Mouse (Mus musculus) forebrain, embryonic 14.5 days (tissue): ENCODE results near the gene Lum. TPM values are rescaled to one million over a fixed set of nuclear protein-coding genes. Genes with fewer than 3 reads are reported as not detected.

Experiments used
- ATAC-seq: fragments of 200-750 bp; cut with Nextera tagmentation; 2 replicates; pipeline ENCODE4 v1.8.0; 2017; ENCODE audit warnings: mild to moderate bottlenecking, moderate library complexity
- DNase-seq: peaks from one replicate; pipeline ENCODE4 v3.0.0-alpha.2; 2015; ENCODE audit warnings: low spot score
- H3K27ac ChIP-seq: fragments of 300-500 bp; sonication (generic); 2 replicates; pipeline ENCODE4 v1.5.1; 2014; ENCODE audit warnings: low read depth, mild to moderate bottlenecking, control low read depth, low read length, moderate library complexity
- H3K27me3 ChIP-seq: fragments of 300-500 bp; sonication (generic); replicated peaks from 2 replicates; pipeline ENCODE4 v1.6.1; 2014; ENCODE audit warnings: low read length, control low read depth, mixed read lengths; ENCODE audit not compliant: control insufficient read depth, insufficient read depth
- H3K36me3 ChIP-seq: fragments of 300-500 bp; sonication (generic); 2 replicates; pipeline ENCODE4 v1.6.1; 2014; ENCODE audit warnings: low read length, control low read depth; ENCODE audit not compliant: control insufficient read depth, insufficient read depth
- H3K4me1 ChIP-seq: fragments of 300-500 bp; sonication (generic); 2 replicates; pipeline ENCODE4 v1.6.1; 2014; ENCODE audit warnings: antibody characterized with exemption, low read length, control low read depth; ENCODE audit not compliant: control insufficient read depth, insufficient read depth
- H3K4me2 ChIP-seq: fragments of 300-500 bp; sonication (generic); 2 replicates; pipeline ENCODE4 v1.6.1; 2014; ENCODE audit warnings: mild to moderate bottlenecking, control low read depth, low read length
- H3K4me3 ChIP-seq: fragments of 300-500 bp; sonication (generic); 2 replicates; pipeline ENCODE4 v1.5.1; 2014; ENCODE audit warnings: low read depth, low read length, control low read depth
- H3K9ac ChIP-seq: fragments of 300-500 bp; sonication (generic); 2 replicates; pipeline ENCODE4 v1.6.1; 2014; ENCODE audit warnings: mild to moderate bottlenecking, low read length, control low read depth, moderate library complexity
- H3K9me3 ChIP-seq: fragments of 300-500 bp; sonication (generic); replicated peaks from 2 replicates; pipeline ENCODE4 v1.6.1; 2016; ENCODE audit warnings: low read length, control low read depth, mixed read lengths; ENCODE audit not compliant: control insufficient read depth
- WGBS: fragments of 180-500 bp; shearing (Covaris S2); extraction: QIAGEN DNeasy Blood & Tissue Kit; methylation state at CpG from one replicate; pipeline ENCODE4 v1.1.7; 2014; 5-methylcytosine and 5-hydroxymethylcytosine counted together
- polyA plus RNA-seq: library from polyadenylated mRNA; unstranded; fragments of >200 nt; fragmentation: Nextera tagmentation; extraction: Ambion mirVana; gene quantifications from 2 replicates; pipeline ENCODE4 v1.2.1, GENCODE M21; 2014

The Lum gene
- 27.6 and 30.8 TPM in 2 replicates for polyA plus RNA-seq

DNA sequence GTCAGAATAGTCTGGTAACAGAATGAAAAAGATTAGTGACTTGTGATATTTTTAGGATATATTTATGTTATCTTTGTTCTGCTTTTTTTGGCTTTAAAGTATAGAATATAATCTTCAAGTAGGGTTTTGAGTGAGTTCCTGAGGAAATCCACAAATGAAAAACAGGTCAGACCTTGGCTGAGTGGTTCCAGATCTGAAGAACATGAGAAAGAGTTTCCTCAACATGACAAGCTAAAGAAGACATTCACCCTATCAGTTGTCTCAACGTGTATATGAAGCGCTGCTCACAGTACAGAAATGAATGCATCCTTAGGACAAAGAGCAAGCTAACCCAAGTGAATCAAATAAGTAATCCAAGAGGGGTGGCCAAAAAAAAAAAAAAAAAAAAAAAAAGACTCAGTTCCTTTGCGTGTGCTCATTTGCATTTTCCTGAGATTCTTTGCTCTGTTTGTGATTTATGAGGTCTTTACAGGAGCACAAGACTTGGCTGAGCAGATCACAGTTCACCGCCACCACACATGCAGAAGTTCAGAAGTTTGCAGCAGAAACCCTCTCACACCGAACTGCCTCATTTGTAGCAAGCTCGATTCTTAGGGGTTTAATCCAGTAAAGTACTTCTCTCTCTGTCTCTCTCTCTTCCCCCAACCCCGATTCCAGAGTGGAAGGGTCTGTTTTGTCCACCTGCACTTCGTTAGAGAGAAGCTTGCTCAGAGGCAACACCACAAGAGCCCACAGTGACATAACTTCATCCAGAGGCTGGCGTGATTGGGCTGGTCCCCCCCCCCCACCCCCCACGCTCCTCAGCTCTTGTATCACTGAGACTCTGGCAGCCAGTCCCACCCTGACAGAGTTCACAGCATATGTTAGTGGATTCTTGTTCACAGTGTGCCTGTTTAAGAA lies at the start of gene Lum:
Gene Lum, plus strand, starts transcription at position 172 of the 900 bp plus-strand sequence.
- Histone ChIP-seq H3K4me2 (no peak within 1 kb of the TSS), H3K27me3 (no peaks in the 10 kb centered on the region), H3K9me3 (no peaks in the 10 kb centered on the region), H3K4me1 (no peaks in the 10 kb centered on the region), H3K9ac (no peak within 1 kb of the TSS), H3K36me3 (no peaks in the 10 kb centered on the region), H3K27ac (no peak within 1 kb of the TSS), H3K4me3 (no peak within 1 kb of the TSS)
- DNase-seq (peak; percentile 37), ATAC-seq (peak; percentile 60; the same call in 1 of the 2 replicates)
- 44% methylated on average over 10 of the region's 10 CpGs for WGBS

DNA sequence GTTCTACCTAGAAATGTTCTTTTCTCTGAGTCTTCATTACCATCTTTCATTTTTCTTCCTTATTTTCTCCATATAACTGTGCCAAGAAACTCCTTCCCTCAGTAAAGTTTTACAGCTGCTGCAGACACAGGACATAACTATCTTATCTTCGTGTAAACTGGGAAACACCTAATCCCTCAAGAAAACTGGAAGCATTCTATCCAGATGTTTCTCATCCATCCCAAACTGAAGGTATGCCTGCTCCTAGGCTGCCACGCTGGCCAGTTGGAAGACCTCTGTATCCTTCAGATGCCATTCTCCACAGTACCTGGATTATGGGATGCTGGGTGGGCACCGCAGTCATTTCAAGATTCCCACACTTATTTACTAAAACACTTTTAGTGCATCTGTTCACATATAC lies 41.6 kb upstream of the Lum start:
- H3K27ac ChIP-seq: no peak overlapping the region
- H3K9me3 ChIP-seq: no peaks in the 10 kb centered on the region
- ATAC-seq: no peak
- H3K4me1 ChIP-seq: no peaks in the 10 kb centered on the region
- no peaks in the 10 kb centered on the region for H3K36me3 ChIP-seq
- H3K4me2 ChIP-seq: no peak overlapping the region
- no peak overlapping the region for H3K4me3 ChIP-seq
- no peaks in the 10 kb centered on the region for H3K27me3 ChIP-seq
- DNase-seq: no peak
- WGBS: 87% methylated on average over 3 of the region's 3 CpGs
- H3K9ac ChIP-seq: no peak overlapping the region

DNA sequence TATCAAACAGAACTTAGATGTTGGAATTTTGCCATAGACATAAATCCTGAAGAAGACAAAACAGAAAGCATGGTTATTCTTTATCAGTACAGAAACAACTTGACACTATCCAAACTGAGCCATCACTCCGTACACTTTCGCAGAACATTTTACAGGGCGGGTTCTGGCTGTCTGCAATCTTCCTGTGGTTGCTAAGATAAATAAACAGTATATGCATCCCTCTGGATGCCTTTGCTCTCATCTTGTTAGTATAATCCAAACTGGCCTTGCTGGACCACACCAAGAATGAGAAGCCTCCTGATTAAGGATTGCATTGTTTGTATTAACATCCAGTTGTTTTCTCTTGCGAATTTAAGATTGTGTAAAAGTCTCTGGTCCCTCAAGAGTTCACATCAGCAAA lies 29.2 kb upstream of the Lum start:
- ATAC-seq (no peak), DNase-seq (no peak)
- no peak overlapping the region for H3K4me2 ChIP-seq

DNA sequence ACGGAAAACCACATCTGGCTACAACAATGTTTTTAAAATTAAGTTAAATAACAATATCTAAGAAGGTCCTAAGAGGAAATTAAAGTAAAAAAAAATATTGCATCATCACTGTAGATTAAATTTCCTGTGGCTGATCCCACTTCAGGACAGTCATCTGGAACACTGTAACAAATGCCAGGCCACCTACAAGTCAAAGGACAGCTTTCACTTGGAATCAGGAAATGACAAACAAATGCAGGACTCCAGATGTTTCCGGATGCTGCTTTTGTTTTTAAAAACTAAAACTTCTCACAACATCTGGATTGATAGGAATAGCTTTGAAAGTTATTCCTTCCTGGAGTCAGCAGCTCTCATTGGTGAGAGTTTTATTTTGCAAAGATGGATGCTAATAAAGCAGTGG lies 28.0 kb upstream of the Lum start:
- ATAC-seq (no peak), DNase-seq (no peak)
- H3K9ac ChIP-seq: no peak overlapping the region
- H3K4me3 ChIP-seq: no peak overlapping the region
- 85% methylated on average over 2 of the region's 2 CpGs for WGBS
- H3K4me1 ChIP-seq: no peaks in the 10 kb centered on the region
- H3K9me3 ChIP-seq: no peaks in the 10 kb centered on the region
- no peaks in the 10 kb centered on the region for H3K27me3 ChIP-seq
- no peaks in the 10 kb centered on the region for H3K36me3 ChIP-seq
- no peak overlapping the region for H3K4me2 ChIP-seq
- H3K27ac ChIP-seq: no peak overlapping the region

More for the DNA sequence above, 29.2 kb upstream of the Lum start:
- Histone ChIP-seq H3K4me1 (no peaks in the 10 kb centered on the region), H3K27me3 (no peaks in the 10 kb centered on the region), H3K36me3 (no peaks in the 10 kb centered on the region), H3K9me3 (no peaks in the 10 kb centered on the region), H3K4me3 (no peak overlapping the region), H3K9ac (no peak overlapping the region), H3K27ac (no peak overlapping the region)
- WGBS: 92% methylated on average over 4 of the region's 4 CpGs

DNA sequence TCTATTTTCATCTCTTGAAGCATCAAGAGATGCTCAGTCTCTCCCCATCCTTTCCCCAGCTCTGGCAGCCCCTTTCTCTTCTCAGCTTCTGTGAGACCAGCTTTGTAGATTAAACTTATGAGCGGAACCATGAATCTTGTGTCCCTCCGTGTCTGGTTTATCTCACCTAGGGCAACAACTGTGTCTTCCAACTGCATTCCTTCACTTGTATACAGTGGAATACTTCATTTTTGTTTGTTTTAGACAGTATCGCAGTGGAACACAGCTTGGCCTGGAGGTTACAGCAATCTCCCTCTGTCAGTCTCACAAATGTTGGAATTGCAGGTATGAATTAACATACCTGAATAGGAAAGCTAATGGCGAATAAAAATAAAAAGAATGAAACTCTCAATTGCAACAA lies 26.7 kb upstream of the Lum start:
- H3K4me3 ChIP-seq: no peak overlapping the region
- no peak overlapping the region for H3K27ac ChIP-seq
- DNase-seq: no peak
- no peak overlapping the region for H3K4me2 ChIP-seq
- H3K9me3 ChIP-seq: no peaks in the 10 kb centered on the region
- no peaks in the 10 kb centered on the region for H3K4me1 ChIP-seq
- no peaks in the 10 kb centered on the region for H3K36me3 ChIP-seq
- ATAC-seq: no peak
- H3K27me3 ChIP-seq: no peaks in the 10 kb centered on the region
- 93% methylated on average over 4 of the region's 4 CpGs for WGBS
- no peak overlapping the region for H3K9ac ChIP-seq

DNA sequence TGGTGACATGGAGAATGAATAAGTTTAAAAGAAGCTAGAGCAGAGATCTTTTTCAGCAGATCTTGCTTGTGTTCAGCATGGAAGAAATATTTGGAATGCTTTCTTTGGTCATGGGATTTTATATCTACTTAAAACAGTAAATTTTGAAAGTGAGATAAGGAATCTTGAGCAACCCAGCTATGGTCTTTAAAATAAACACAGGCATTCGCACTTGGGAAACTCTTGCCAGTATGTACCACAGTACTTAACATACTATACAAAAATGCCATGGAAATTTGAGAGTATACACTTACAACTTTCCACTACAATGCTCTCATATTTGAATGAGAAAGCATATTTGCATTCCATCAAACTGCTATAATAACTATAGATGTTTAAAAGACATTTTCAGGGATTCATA lies 17.2 kb upstream of the Lum start:
- Histone ChIP-seq H3K4me3 (no peak overlapping the region), H3K27ac (no peak overlapping the region), H3K9ac (no peak overlapping the region), H3K36me3 (no peaks in the 10 kb centered on the region), H3K9me3 (no peaks in the 10 kb centered on the region), H3K4me1 (no peaks in the 10 kb centered on the region), H3K27me3 (no peaks in the 10 kb centered on the region), H3K4me2 (no peak overlapping the region)
- whole genome bisulfite sequencing: 80% methylated on average over 1 of the region's 1 CpGs
- DNase-seq (no peak), ATAC-seq (no peak)

DNA sequence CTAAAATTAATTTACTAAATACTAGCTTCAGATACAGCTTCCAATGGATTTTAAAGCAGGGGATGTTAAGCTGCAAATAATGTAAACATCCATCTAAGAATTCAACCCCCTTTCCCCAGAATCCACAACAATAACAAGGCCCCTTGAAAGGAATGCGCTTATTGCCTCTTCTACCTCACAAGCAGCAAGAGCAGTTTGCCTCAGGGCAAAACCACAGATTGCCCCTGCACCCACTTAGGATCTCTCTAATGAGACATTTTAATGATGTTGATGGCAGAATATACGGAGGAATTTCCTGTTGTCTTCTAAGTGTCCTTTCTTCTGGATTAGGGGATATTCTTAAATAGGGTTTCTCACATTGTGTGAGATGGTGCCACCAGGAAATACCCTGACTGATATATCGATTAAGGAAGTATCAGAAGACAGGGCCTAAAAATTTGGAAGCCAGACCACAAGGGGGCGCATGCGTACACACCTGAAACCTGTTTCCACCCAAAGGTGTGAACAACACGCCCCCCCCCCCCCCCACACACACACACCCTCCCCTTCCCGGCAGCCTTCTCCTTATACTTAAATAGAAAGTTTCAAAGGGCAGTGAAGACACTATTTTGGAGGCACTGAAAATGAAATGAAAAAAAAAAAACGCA lies 2.7 kb downstream of the Lum start:
- Histone ChIP-seq H3K9ac (no peak overlapping the region), H3K4me2 (no peak overlapping the region), H3K9me3 (no peaks in the 10 kb centered on the region), H3K4me1 (no peaks in the 10 kb centered on the region), H3K27me3 (no peaks in the 10 kb centered on the region), H3K36me3 (no peaks in the 10 kb centered on the region), H3K27ac (no peak overlapping the region), H3K4me3 (no peak overlapping the region)
- DNase-seq (no peak), ATAC-seq (no peak)
- 45% methylated on average over 8 of the region's 8 CpGs for WGBS

DNA sequence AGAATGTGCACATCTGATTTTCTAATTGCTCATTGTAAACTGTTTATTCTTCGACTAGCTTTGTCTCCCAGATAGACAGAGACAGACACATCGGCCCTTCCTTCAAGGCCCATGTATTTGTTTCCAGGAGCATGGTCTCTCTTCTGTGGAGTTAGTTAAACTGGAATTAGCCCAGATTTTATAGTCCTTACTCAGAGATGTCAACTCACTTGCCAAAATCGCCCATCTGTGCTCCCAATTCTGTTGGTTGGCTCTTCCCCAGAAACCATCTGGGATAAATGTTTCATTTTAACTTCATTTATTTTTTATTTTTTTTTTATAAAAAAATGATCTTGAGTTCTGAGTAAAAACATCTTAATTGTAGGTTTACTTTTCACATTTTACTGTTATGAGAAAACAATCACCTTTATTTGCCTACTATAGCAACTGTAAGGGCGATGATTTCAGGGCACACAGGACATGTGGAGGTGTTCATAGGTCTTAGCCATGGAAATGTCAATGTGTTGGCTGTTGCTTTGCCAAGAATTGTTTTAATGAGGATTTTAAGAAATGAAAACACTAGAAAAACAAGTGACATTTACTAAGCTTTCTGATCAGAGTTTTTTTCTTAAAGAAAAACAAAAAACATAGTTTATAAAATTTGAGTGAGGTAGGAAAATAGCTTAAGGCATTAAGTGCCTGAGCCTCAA lies 17.8 kb downstream of the Lum start:
- WGBS: 65% methylated on average over 4 of the region's 4 CpGs
- Histone ChIP-seq H3K9ac (no peak overlapping the region), H3K27me3 (no peaks in the 10 kb centered on the region), H3K9me3 (no peaks in the 10 kb centered on the region), H3K27ac (no peak overlapping the region), H3K4me3 (no peak overlapping the region), H3K4me2 (no peak overlapping the region), H3K4me1 (no peaks in the 10 kb centered on the region), H3K36me3 (no peaks in the 10 kb centered on the region)
- ATAC-seq (peak; percentile 65; the same call in 1 of the 2 replicates), DNase-seq (peak; percentile 76)
